Comparison of ENCODE assay signal across 8 mouse cellular contexts in genomic region chr11:95858528-95859467, GRCm38 (mm10). TPM values are rescaled to one million over a fixed set of nuclear protein-coding genes. Genes with fewer than 3 reads are reported as not detected.
A peak's percentile ranks its signal among the peaks of the same experiment; 100 is the strongest.
DNase-seq lines count a peak whose midpoint lies in the region; ATAC-seq and TF ChIP-seq lines count a peak whose summit lies in the region.

No protein-coding gene starts in this region.

- peak overlapping the region; percentile 83 for H3K4me3 ChIP-seq in bone marrow, adult 2 months (replicated peaks; ENCODE audit: control insufficient read depth, low read depth, low read length)
- H3K4me3 ChIP-seq in embryonic facial prominence, embryonic 15.5 days (replicated peaks): peak overlapping the region; percentile 63
- peak overlapping the region; percentile 80 for H3K4me3 ChIP-seq in limb, embryonic 14.5 days (replicated peaks; ENCODE audit: low read length)
- H3K4me3 ChIP-seq in midbrain, postnatal 0 days (ENCODE audit: low read depth, low read length): peak overlapping the region; percentile 57

- peaks cover 1% of the 10 kb centered on the region; the same call in 1 of the 2 replicates for H3K4me1 ChIP-seq in bone marrow, adult 2 months (ENCODE audit: control insufficient read depth, insufficient read depth, low read length)
- peaks cover 8% of the 10 kb centered on the region for H3K4me1 ChIP-seq in embryonic facial prominence, embryonic 15.5 days
- peaks cover 6% of the 10 kb centered on the region; the same call in 1 of the 2 replicates for H3K4me1 ChIP-seq in limb, embryonic 14.5 days (ENCODE audit: control insufficient read depth, insufficient read depth, low read length)
- H3K4me1 ChIP-seq in midbrain, postnatal 0 days (ENCODE audit: insufficient read depth, low read length): no peaks in the 10 kb centered on the region

- no peak for TF ChIP-seq POLR2A in bone marrow, adult 2 months (IDR thresholded peaks at IDR 0.05; ENCODE audit: borderline replicate concordance, control insufficient read depth, low read depth, low read length)
- peak; percentile 43; the same call in 1 of the 2 replicates for TF ChIP-seq POLR2A in limb, embryonic 14.5 days (IDR thresholded peaks at IDR 0.05; ENCODE audit: borderline replicate concordance, extremely low read depth, insufficient read depth, insufficient read length)

- under 1% methylated on average over 58 of the region's 58 CpGs for WGBS in bone marrow, adult 2 months
- under 1% methylated on average over 58 of the region's 58 CpGs for WGBS in embryonic facial prominence, embryonic 15.5 days
- WGBS in limb, embryonic 14.5 days: under 1% methylated on average over 58 of the region's 58 CpGs
- WGBS in midbrain, postnatal 0 days: under 1% methylated on average over 58 of the region's 58 CpGs

- TF ChIP-seq CTCF in bone marrow, adult 2 months (IDR thresholded peaks at IDR 0.05; ENCODE audit: control insufficient read depth, insufficient read depth, low read length): no peak
- no peak for TF ChIP-seq CTCF in midbrain, postnatal 0 days (IDR thresholded peaks at IDR 0.05)

- H3K27ac ChIP-seq in bone marrow, adult 2 months (ENCODE audit: control insufficient read depth, insufficient read depth, low read depth, low read length, poor library complexity): peak overlapping the region; percentile 96
- H3K27ac ChIP-seq in embryonic facial prominence, embryonic 15.5 days (replicated peaks): peak overlapping the region; percentile 97
- peak overlapping the region; percentile 92 for H3K27ac ChIP-seq in limb, embryonic 14.5 days (replicated peaks; ENCODE audit: low read depth, low read length)
- peak overlapping the region; percentile 77 for H3K27ac ChIP-seq in midbrain, postnatal 0 days (ENCODE audit: low read depth, low read length)

- no peaks in the 10 kb centered on the region for H3K9me3 ChIP-seq in embryonic facial prominence, embryonic 15.5 days (replicated peaks)
- no peaks in the 10 kb centered on the region for H3K9me3 ChIP-seq in limb, embryonic 14.5 days (ENCODE audit: control insufficient read depth, low read length)
- no peaks in the 10 kb centered on the region for H3K9me3 ChIP-seq in midbrain, postnatal 0 days (ENCODE audit: low read length)

- peak overlapping the region; percentile 84 for H3K4me2 ChIP-seq in embryonic facial prominence, embryonic 15.5 days (replicated peaks)
- peak overlapping the region; percentile 56 for H3K4me2 ChIP-seq in limb, embryonic 14.5 days (replicated peaks; ENCODE audit: low read depth, low read length, severe bottlenecking)
- peak overlapping the region; percentile 65 for H3K4me2 ChIP-seq in midbrain, postnatal 0 days (ENCODE audit: low read depth, low read length, poor library complexity, severe bottlenecking)

- H3K9ac ChIP-seq in embryonic facial prominence, embryonic 15.5 days: peak overlapping the region; percentile 66
- peak overlapping the region; percentile 64 for H3K9ac ChIP-seq in limb, embryonic 14.5 days (ENCODE audit: low read depth, low read length, severe bottlenecking)
- H3K9ac ChIP-seq in midbrain, postnatal 0 days (replicated peaks; ENCODE audit: low read length, poor library complexity, severe bottlenecking): peak overlapping the region; percentile 54

- no peaks in the 10 kb centered on the region for H3K27me3 ChIP-seq in embryonic facial prominence, embryonic 15.5 days
- no peaks in the 10 kb centered on the region for H3K27me3 ChIP-seq in limb, embryonic 14.5 days (ENCODE audit: control insufficient read depth, insufficient read depth, low read length)
- H3K27me3 ChIP-seq in midbrain, postnatal 0 days (ENCODE audit: insufficient read depth, low read length): no peaks in the 10 kb centered on the region

- H3K36me3 ChIP-seq in embryonic facial prominence, embryonic 15.5 days: no peaks in the 10 kb centered on the region
- H3K36me3 ChIP-seq in limb, embryonic 14.5 days (ENCODE audit: control insufficient read depth, insufficient read depth, low read length): no peaks in the 10 kb centered on the region
- H3K36me3 ChIP-seq in midbrain, postnatal 0 days (ENCODE audit: insufficient read depth, low read length): no peaks in the 10 kb centered on the region

- DNase-seq in 416B (ENCODE audit: low read depth): peak; percentile 99
- peak; percentile 96 for DNase-seq in heart, adult 8-10 months (ENCODE audit: low spot score)
- peak; percentile 99 for DNase-seq in kidney, adult 9 months
- peak; percentile 99 for DNase-seq in limb, embryonic 14.5 days (ENCODE audit: low spot score)
- peak; percentile 99 for DNase-seq in midbrain, postnatal 0 days (ENCODE audit: low spot score)
- peak; percentile 89 to 92 for DNase-seq in spleen, postnatal 14 days (ENCODE audit: low spot score in 2 of 2)

- peak; percentile 98 for ATAC-seq in embryonic facial prominence, embryonic 15.5 days (ENCODE audit: insufficient number of reproducible peaks, low FRiP score, low TSS enrichment, low read depth)
- peak; percentile 98 for ATAC-seq in limb, embryonic 14.5 days (ENCODE audit: low FRiP score, low read depth)
- peak; percentile 99 for ATAC-seq in midbrain, postnatal 0 days (ENCODE audit: low FRiP score)

RNA-seq across cellular contexts. Expression of gene Abi3, which starts 16.5 kb away (rescaled TPM):
- polyA plus RNA-seq in bone marrow, adult 2 months (2011; ENCODE audit: insufficient read depth, insufficient read length, low replicate concordance, missing spikeins): 18.6 and 39.0 TPM in 2 replicates
- 8.6 and 9.0 TPM in 2 replicates for polyA plus RNA-seq in embryonic facial prominence, embryonic 15.5 days (2015; fragmentation: Nextera tagmentation; extraction: Ambion mirVana)
- total RNA-seq in heart, adult 8-10 months (2022): 10 to 100 TPM in 1 of 4 experiments, 1 to 10 TPM in 3; 7.3 to 10.8 (median 8.8) TPM
- 7.8 and 11.9 TPM in 2 replicates for polyA plus RNA-seq in limb, embryonic 14.5 days (2012; rRNA removed)
- polyA plus RNA-seq in limb, embryonic 14.5 days (2014; fragmentation: Nextera tagmentation; extraction: Ambion mirVana): 2.5 and 5.5 TPM in 2 replicates
- total RNA-seq in midbrain, postnatal 0 days (2014; rRNA removed): 1.0 and 1.1 TPM in 2 replicates
- polyA plus RNA-seq in midbrain, postnatal 0 days (2015; fragmentation: Nextera tagmentation; extraction: Ambion mirVana): 1.5 TPM in 2 replicates

RNA-seq across cellular contexts. Expression of gene Gngt2, which starts 21.8 kb away (rescaled TPM):
- polyA plus RNA-seq in bone marrow, adult 2 months (2011; ENCODE audit: insufficient read depth, insufficient read length, low replicate concordance, missing spikeins): 38.7 and 94.0 TPM in 2 replicates
- 16.8 and 20.8 TPM in 2 replicates for polyA plus RNA-seq in embryonic facial prominence, embryonic 15.5 days (2015; fragmentation: Nextera tagmentation; extraction: Ambion mirVana)
- 10 to 100 TPM; 11.6 to 19.0 (median 15.7) TPM for total RNA-seq in heart, adult 8-10 months (2022)
- polyA plus RNA-seq in limb, embryonic 14.5 days (2012; rRNA removed): 5.1 and 10.0 TPM in 2 replicates
- polyA plus RNA-seq in limb, embryonic 14.5 days (2014; fragmentation: Nextera tagmentation; extraction: Ambion mirVana): 12.4 and 14.0 TPM in 2 replicates
- total RNA-seq in midbrain, postnatal 0 days (2014; rRNA removed): 2.9 and 3.3 TPM in 2 replicates
- 2.4 TPM in 2 replicates for polyA plus RNA-seq in midbrain, postnatal 0 days (2015; fragmentation: Nextera tagmentation; extraction: Ambion mirVana)

RNA-seq across cellular contexts. Expression of gene Phospho1, which starts 34.5 kb away (rescaled TPM):
- 18.9 and 23.4 TPM in 2 replicates for polyA plus RNA-seq in bone marrow, adult 2 months (2011; ENCODE audit: insufficient read depth, insufficient read length, low replicate concordance, missing spikeins)
- 8.3 and 9.1 TPM in 2 replicates for polyA plus RNA-seq in embryonic facial prominence, embryonic 15.5 days (2015; fragmentation: Nextera tagmentation; extraction: Ambion mirVana)
- total RNA-seq in heart, adult 8-10 months (2022): 100 to 1,000 TPM; 171 to 185 (median 175) TPM
- polyA plus RNA-seq in limb, embryonic 14.5 days (2012; rRNA removed): 35.5 and 59.3 TPM in 2 replicates
- polyA plus RNA-seq in limb, embryonic 14.5 days (2014; fragmentation: Nextera tagmentation; extraction: Ambion mirVana): 2.4 and 2.5 TPM in 2 replicates
- 0.85 and 2.1 TPM in 2 replicates for total RNA-seq in midbrain, postnatal 0 days (2014; rRNA removed)
- not detected in 2 replicates for polyA plus RNA-seq in midbrain, postnatal 0 days (2015; fragmentation: Nextera tagmentation; extraction: Ambion mirVana)

RNA-seq across cellular contexts. Expression of gene B4galnt2, which starts 55.9 kb away (rescaled TPM):
- not detected in 2 replicates for polyA plus RNA-seq in bone marrow, adult 2 months (2011; ENCODE audit: insufficient read depth, insufficient read length, low replicate concordance, missing spikeins)
- 0.09 and 0.12 TPM in 2 replicates for polyA plus RNA-seq in embryonic facial prominence, embryonic 15.5 days (2015; fragmentation: Nextera tagmentation; extraction: Ambion mirVana)
- total RNA-seq in heart, adult 8-10 months (2022): not detected
- 0.04 TPM in 1 of 2 replicates, not detected in the other for polyA plus RNA-seq in limb, embryonic 14.5 days (2012; rRNA removed)
- polyA plus RNA-seq in limb, embryonic 14.5 days (2014; fragmentation: Nextera tagmentation; extraction: Ambion mirVana): not detected in 2 replicates
- total RNA-seq in midbrain, postnatal 0 days (2014; rRNA removed): not detected in 2 replicates
- not detected in 2 replicates for polyA plus RNA-seq in midbrain, postnatal 0 days (2015; fragmentation: Nextera tagmentation; extraction: Ambion mirVana)

Comparison
In these comparisons a context has a peak if more than half of its experiments do, and no peak if none do; other contexts are left out.
1. Peak in every context shown above with its lines: DNase-seq, ATAC-seq, H3K4me3 ChIP-seq and H3K27ac ChIP-seq.